Mouse (Mus musculus) lung, adult 2 months (tissue): ENCODE results near the gene Adra1d.

ENCODE experiments used
- CTCF ChIP-seq: fragments of 200-500 bp; IDR thresholded peaks from 2 replicates; pipeline ENCODE4 v1.5.1; 2011; ENCODE audit warnings: mild to moderate bottlenecking, low read length, control low read depth; ENCODE audit not compliant: insufficient read depth
- POLR2A ChIP-seq: fragments of 200-500 bp; IDR thresholded peaks from 2 replicates; pipeline ENCODE4 v1.6.1; 2011; ENCODE audit warnings: low read depth, mild to moderate bottlenecking, control low read depth, low read length, borderline replicate concordance; ENCODE audit errors: extremely low read depth

GRCm38 (mm10) chr2:131498219-131498618 is 63.9 kb downstream of the Adra1d start:
- no peak for TF ChIP-seq CTCF
- TF ChIP-seq POLR2A: no peak
